Mouse (Mus musculus) liver, postnatal 0 days (tissue): ENCODE data around the gene Slc35f4. TPM values are rescaled to one million over a fixed set of nuclear protein-coding genes. Genes with fewer than 3 reads are reported as not detected.

Experiments
- ATAC-seq: fragments of 200-750 bp; cut with Nextera tagmentation; 2 replicates; pipeline ENCODE4 v1.8.0; 2017; ENCODE audit warnings: mild to moderate bottlenecking, moderate library complexity
- DNase-seq: peaks from one replicate; pipeline ENCODE4 v3.0.0-alpha.2; 2016
- H3K27ac ChIP-seq: fragments of 300-500 bp; sonication (generic); 2 replicates; pipeline ENCODE4 v1.5.1; 2014; ENCODE audit warnings: antibody characterized with exemption, moderate library complexity, mild to moderate bottlenecking, low read depth
- H3K27me3 ChIP-seq: fragments of 300-500 bp; sonication (generic); 2 replicates; pipeline ENCODE4 v1.6.1; 2014; ENCODE audit warnings: low read length, control low read depth, mixed read lengths; ENCODE audit not compliant: insufficient read depth
- H3K36me3 ChIP-seq: fragments of 300-500 bp; sonication (generic); replicated peaks from 2 replicates; pipeline ENCODE4 v1.6.1; 2014; ENCODE audit warnings: mild to moderate bottlenecking, control low read depth, low read length, moderate library complexity, mixed read lengths; ENCODE audit not compliant: insufficient read depth
- H3K4me1 ChIP-seq: fragments of 300-500 bp; sonication (generic); 2 replicates; pipeline ENCODE4 v1.6.1; 2014; ENCODE audit warnings: antibody characterized with exemption, mild to moderate bottlenecking, control low read depth; ENCODE audit not compliant: insufficient read depth
- H3K4me2 ChIP-seq: fragments of 300-500 bp; sonication (generic); 2 replicates; pipeline ENCODE4 v1.6.1; 2014; ENCODE audit warnings: low read depth, mild to moderate bottlenecking, low read length, moderate library complexity, mixed read lengths
- H3K4me3 ChIP-seq: fragments of 300-500 bp; sonication (generic); 2 replicates; pipeline ENCODE4 v1.5.1; 2014; ENCODE audit warnings: low read depth, low read length
- H3K9ac ChIP-seq: fragments of 300-500 bp; sonication (generic); replicated peaks from 2 replicates; pipeline ENCODE4 v1.6.1; 2014; ENCODE audit warnings: mild to moderate bottlenecking, moderate library complexity
- H3K9me3 ChIP-seq: fragments of 300-500 bp; sonication (generic); 2 replicates; pipeline ENCODE4 v1.6.1; 2016; ENCODE audit warnings: mild to moderate bottlenecking, control low read depth, low read length, mixed read lengths
- CTCF ChIP-seq: sonication (generic); IDR thresholded peaks from 2 replicates; pipeline ENCODE4 v1.5.1; 2016; ENCODE audit warnings: antibody characterized with exemption, low read depth
- EP300 ChIP-seq: IDR thresholded peaks from 2 replicates; pipeline ENCODE4 v1.6.1; 2016; ENCODE audit warnings: antibody characterized with exemption, low read depth, mild to moderate bottlenecking
- WGBS: fragments of 180-500 bp; shearing (Covaris S2); extraction: QIAGEN DNeasy Blood & Tissue Kit; methylation state at CpG from one replicate; pipeline ENCODE4 v1.1.7; 2014; ENCODE audit not compliant: insufficient replicate concordance; 5-methylcytosine and 5-hydroxymethylcytosine counted together
- polyA plus RNA-seq: library from polyadenylated mRNA; unstranded; fragments of >200 nt; fragmentation: Nextera tagmentation; extraction: Ambion mirVana; gene quantifications from 2 replicates; pipeline ENCODE4 v1.2.1, GENCODE M21; 2015

The Slc35f4 gene
- polyA plus RNA-seq, 1 experiment from 2014 or later, result not detected

DNA sequence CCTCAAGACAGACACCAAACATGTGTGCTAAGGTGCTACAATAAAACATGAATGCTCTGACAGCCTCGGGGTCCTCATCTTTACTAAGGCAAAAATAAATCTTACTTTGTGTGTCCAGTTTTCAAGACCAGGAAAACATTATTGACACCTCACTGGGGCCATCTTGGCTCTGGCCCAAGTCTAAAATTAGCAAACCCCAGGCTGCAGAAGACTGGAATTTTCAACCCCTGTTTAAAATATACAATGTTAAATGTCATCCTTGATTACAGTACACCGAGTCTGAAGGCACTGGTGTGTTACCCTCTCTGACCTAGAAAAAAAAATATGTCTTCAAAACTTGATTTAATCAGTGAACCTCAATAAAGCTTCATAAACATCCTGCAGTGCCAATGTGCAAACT is 11.7 kb downstream of the Slc35f4 start:
- Histone ChIP-seq H3K9ac (no peak overlapping the region), H3K36me3 (no peaks in the 10 kb centered on the region), H3K4me3 (no peak overlapping the region), H3K9me3 (no peaks in the 10 kb centered on the region), H3K27me3 (no peaks in the 10 kb centered on the region), H3K4me1 (no peaks in the 10 kb centered on the region), H3K27ac (no peak overlapping the region), H3K4me2 (no peak overlapping the region)
- TF ChIP-seq EP300 (no peak), CTCF (no peak)
- WGBS, result 67% methylated on average over 2 of the region's 2 CpGs
- ATAC-seq, result no peak
- DNase-seq, result no peak

DNA sequence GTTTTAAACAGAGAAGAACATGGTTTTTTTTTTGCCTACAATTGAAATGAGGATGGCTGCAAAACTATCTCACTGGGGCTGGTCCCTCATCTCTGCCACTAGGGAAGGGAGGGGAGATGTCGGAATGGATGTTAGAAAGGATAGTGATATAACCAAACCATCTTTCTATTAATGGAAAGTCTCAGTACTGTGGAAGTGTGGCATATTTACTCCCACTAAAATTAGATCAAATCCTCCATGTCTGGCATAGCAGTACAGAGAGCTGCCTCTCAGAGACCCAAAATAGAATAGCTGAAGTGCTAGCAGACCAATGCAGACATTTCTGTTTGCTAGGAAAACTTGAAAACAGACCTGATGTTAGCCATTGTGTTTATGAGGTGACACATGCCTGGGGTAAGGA is 30.7 kb downstream of the Slc35f4 start:
- Histone ChIP-seq H3K27me3 (no peaks in the 10 kb centered on the region), H3K4me3 (no peak overlapping the region), H3K27ac (no peak overlapping the region), H3K4me2 (no peak overlapping the region), H3K9ac (no peak overlapping the region), H3K4me1 (no peaks in the 10 kb centered on the region), H3K9me3 (no peaks in the 10 kb centered on the region), H3K36me3 (no peaks in the 10 kb centered on the region)
- no peak for DNase-seq
- TF ChIP-seq EP300, result no peak
- no peak for TF ChIP-seq CTCF
- ATAC-seq, result no peak
- WGBS, result 44% methylated on average over 1 of the region's 1 CpGs

DNA sequence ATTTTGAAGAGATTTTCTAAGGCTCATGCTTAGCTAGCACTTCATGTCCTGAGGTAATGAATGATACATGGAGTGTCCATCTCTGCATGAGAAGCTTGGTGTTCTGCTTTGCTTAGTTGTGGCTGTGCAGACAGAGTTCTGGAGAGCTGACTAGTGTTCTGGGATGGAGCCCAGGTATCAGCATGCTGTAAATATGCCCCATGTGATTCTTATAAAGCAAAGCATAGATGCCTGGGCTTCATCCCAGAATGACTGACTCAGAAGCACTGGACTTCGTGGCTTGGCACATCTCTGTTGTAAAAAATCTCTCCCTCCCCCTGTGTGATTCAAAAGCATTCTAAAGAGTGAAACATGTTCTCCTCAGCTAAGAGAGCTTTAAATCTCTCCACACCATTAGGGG is 32.1 kb downstream of the Slc35f4 start:
- Histone ChIP-seq H3K36me3 (no peaks in the 10 kb centered on the region), H3K27ac (no peak overlapping the region), H3K9me3 (no peaks in the 10 kb centered on the region), H3K4me2 (no peak overlapping the region), H3K27me3 (no peaks in the 10 kb centered on the region), H3K4me1 (no peaks in the 10 kb centered on the region), H3K9ac (no peak overlapping the region), H3K4me3 (no peak overlapping the region)
- TF ChIP-seq CTCF (no peak), EP300 (no peak)
- DNase-seq, result no peak
- 57% methylated on average over 1 of the region's 1 CpGs for WGBS
- ATAC-seq, result no peak

DNA sequence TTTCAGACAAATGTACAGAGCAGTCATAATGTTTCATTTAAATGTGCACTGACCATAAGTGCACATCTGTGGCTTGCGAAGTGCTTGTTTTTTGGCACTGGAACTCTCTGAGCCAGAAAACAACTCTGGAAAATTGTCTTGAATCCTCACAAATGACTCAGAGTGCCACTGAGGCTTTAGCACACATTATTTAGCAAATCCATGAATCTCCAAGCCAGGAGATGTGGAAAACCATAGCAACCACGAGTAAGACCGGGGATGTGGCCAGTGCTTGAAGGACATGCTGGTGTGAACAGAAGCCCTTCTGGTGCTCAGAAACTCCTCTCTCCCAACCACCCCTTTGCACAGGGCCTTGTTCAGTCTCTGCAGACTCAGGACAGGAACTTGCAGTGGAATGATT is 33.3 kb downstream of the Slc35f4 start:
- no peak for ATAC-seq

DNA sequence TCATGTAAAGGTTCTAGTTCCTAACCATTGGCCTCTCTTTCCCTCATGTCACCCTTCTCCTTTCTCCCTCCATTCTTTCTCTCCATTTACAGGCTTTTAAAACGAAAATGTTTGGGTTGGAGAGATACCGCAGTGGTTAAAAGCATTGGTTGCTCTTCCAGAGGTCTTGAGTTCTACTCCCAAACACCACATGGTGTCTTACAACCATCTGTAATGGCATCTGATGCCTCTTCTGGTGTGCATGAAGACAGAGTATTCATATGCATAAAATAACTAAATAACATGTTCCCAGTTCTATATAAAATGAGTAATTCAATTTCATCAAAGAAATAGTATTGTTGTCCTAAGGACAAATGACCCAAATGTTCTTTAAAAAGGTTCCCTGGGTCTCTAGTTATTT is 49.2 kb downstream of the Slc35f4 start:
- ATAC-seq, result no peak
- no peaks in the 10 kb centered on the region for H3K9me3 ChIP-seq
- WGBS, result 62% methylated on average over 2 of the region's 2 CpGs
- H3K27me3 ChIP-seq, result no peaks in the 10 kb centered on the region
- no peak overlapping the region for H3K27ac ChIP-seq
- TF ChIP-seq CTCF (no peak), EP300 (no peak)
- H3K4me3 ChIP-seq, result no peak overlapping the region
- no peak overlapping the region for H3K4me2 ChIP-seq
- H3K36me3 ChIP-seq, result no peaks in the 10 kb centered on the region
- no peaks in the 10 kb centered on the region for H3K4me1 ChIP-seq
- no peak for DNase-seq
- no peak overlapping the region for H3K9ac ChIP-seq

More for the DNA sequence above, 33.3 kb downstream of the Slc35f4 start:
- no peaks in the 10 kb centered on the region for H3K9me3 ChIP-seq
- no peak overlapping the region for H3K27ac ChIP-seq
- H3K4me3 ChIP-seq, result no peak overlapping the region
- no peaks in the 10 kb centered on the region for H3K27me3 ChIP-seq
- no peak for DNase-seq
- H3K36me3 ChIP-seq, result no peaks in the 10 kb centered on the region
- no peak overlapping the region for H3K4me2 ChIP-seq
- 74% methylated on average over 3 of the region's 3 CpGs for WGBS
- TF ChIP-seq EP300, result no peak
- no peak for TF ChIP-seq CTCF
- H3K4me1 ChIP-seq, result no peaks in the 10 kb centered on the region
- no peak overlapping the region for H3K9ac ChIP-seq

DNA sequence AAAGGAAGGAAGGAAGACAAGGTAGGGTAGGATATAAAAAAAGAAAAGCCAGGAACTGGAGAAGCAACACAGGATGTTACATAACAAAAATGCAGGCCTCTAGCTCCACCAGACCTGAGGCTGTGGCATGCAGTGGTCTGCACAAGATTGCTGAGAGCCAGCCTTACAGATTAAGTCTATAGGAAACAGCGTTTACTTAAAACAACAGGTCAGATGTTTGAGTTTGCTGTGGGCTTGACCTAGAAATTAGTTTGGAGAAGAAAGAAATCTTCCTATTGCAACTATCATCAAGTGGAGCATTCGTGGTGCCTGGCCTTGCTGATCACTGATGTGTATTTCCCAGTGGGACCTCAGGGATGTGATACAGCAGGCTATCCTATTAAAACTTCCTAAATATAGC is 64.1 kb downstream of the Slc35f4 start:
- H3K4me3 ChIP-seq, result no peak overlapping the region
- no peak for ATAC-seq

DNA sequence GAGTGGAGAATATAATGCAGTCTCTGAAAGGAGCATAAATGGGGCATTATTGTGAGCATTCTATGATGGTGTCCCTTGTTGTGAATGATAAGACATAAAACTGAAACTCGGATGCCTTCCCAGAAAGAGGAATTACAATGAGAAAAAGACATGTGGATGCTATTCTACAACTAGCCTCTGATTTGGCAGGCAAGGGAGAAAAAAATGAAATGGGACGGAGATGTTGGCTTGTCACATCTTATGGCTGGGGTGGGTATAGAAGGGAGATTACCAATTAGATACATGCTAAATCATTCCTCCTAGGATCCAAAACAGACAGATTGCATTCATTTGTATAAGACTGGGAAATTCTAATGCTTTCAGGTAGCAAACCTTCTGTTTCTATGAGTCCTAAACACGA is 65.0 kb downstream of the Slc35f4 start:
- Histone ChIP-seq H3K4me1 (no peaks in the 10 kb centered on the region), H3K4me3 (no peak overlapping the region), H3K36me3 (no peaks in the 10 kb centered on the region), H3K9ac (no peak overlapping the region), H3K27ac (no peak overlapping the region), H3K27me3 (no peaks in the 10 kb centered on the region), H3K9me3 (no peaks in the 10 kb centered on the region), H3K4me2 (no peak overlapping the region)
- 53% methylated on average over 3 of the region's 3 CpGs for WGBS
- ATAC-seq, result no peak
- TF ChIP-seq EP300 (no peak), CTCF (no peak)
- DNase-seq, result no peak

More for the DNA sequence above, 64.1 kb downstream of the Slc35f4 start:
- Histone ChIP-seq H3K27me3 (no peaks in the 10 kb centered on the region), H3K4me2 (no peak overlapping the region), H3K9ac (no peak overlapping the region), H3K27ac (no peak overlapping the region), H3K4me1 (no peaks in the 10 kb centered on the region), H3K36me3 (no peaks in the 10 kb centered on the region), H3K9me3 (0 out of 2 replicates have a peak, but pooled peaks cover 2% of the 10 kb centered on the region)
- no peak for DNase-seq
- no peak for TF ChIP-seq CTCF
- no peak for TF ChIP-seq EP300
- WGBS, result 38% methylated on average over 2 of the region's 2 CpGs
